Mouse (Mus musculus) embryonic fibroblast, embryonic 13.5 days (primary cell): Measurements from ENCODE around the gene Arcn1. TPM values are rescaled to one million over a fixed set of nuclear protein-coding genes. Genes with fewer than 3 reads are reported as not detected.
A peak's percentile ranks its signal among the peaks of the same experiment; 100 is the strongest.

Source experiments
- H3K27ac ChIP-seq: 2 replicates; pipeline ENCODE4 v1.5.1; 2012; ENCODE audit warnings: low read length, control low read depth, inconsistent platforms; ENCODE audit not compliant: insufficient read depth
- H3K4me1 ChIP-seq: 2 replicates; pipeline ENCODE4 v1.6.1; 2011; ENCODE audit warnings: low read length; ENCODE audit not compliant: control insufficient read depth, insufficient read depth
- H3K4me3 ChIP-seq: 2 replicates; pipeline ENCODE4 v1.5.1; 2011; ENCODE audit warnings: mild to moderate bottlenecking, control low read depth, low read length; ENCODE audit not compliant: insufficient read depth
- CTCF ChIP-seq: IDR thresholded peaks from 2 replicates; pipeline ENCODE4 v1.5.1; 2011; ENCODE audit warnings: mild to moderate bottlenecking, control low read depth, low read length, moderate library complexity, borderline replicate concordance; ENCODE audit not compliant: insufficient read depth
- POLR2A ChIP-seq: IDR thresholded peaks from 2 replicates; pipeline ENCODE4 v1.6.1; 2011; ENCODE audit warnings: low read depth, mild to moderate bottlenecking, control low read depth, low read length, moderate library complexity
- polyA plus RNA-seq: library from polyadenylated mRNA; stranded (reverse); fragments of >200 nt; gene quantifications from 2 replicates; pipeline ENCODE4 v1.2.4, GENCODE M21; 2011; ENCODE audit warnings: low read depth; ENCODE audit not compliant: missing spikeins, insufficient read length

Gene Arcn1
- polyA plus RNA-seq, 1 experiment = 260 TPM

- Histone ChIP-seq H3K4me1 (peaks cover 19% of the 10 kb centered on the region), H3K4me3 (no peak overlapping the region), H3K27ac (no peak overlapping the region)
- TF ChIP-seq POLR2A = no peak
- no peak for TF ChIP-seq CTCF
Observed at GRCm38 (mm10) chr9:44732130-44732549, 35.5 kb downstream of the Arcn1 start.

GRCm38 (mm10) chr9:44727441-44727840 is 40.2 kb downstream of the Arcn1 start:
- H3K27ac ChIP-seq = no peak overlapping the region
- TF ChIP-seq POLR2A = no peak
- H3K4me3 ChIP-seq = no peak overlapping the region
- peaks cover 33% of the 10 kb centered on the region for H3K4me1 ChIP-seq

- H3K4me1 ChIP-seq = peaks cover 35% of the 10 kb centered on the region
- 0 out of 2 replicates have a peak overlapping the region, but pooled peaks have one; percentile 18 for H3K27ac ChIP-seq
- no peak overlapping the region for H3K4me3 ChIP-seq
- TF ChIP-seq POLR2A (no peak), CTCF (no peak)
Observed at GRCm38 (mm10) chr9:44726431-44727146, 41.1 kb downstream of the Arcn1 start.

- Histone ChIP-seq H3K4me3 (no peak overlapping the region), H3K4me1 (peaks cover 37% of the 10 kb centered on the region), H3K27ac (peak overlapping the region; percentile 81)
- TF ChIP-seq CTCF (no peak), POLR2A (no peak)
Observed at GRCm38 (mm10) chr9:44724665-44725064, 43.0 kb downstream of the Arcn1 start.

- Histone ChIP-seq H3K4me3 (no peak overlapping the region), H3K27ac (peak overlapping the region; percentile 81), H3K4me1 (peaks cover 37% of the 10 kb centered on the region)
- no peak for TF ChIP-seq CTCF
- no peak for TF ChIP-seq POLR2A
Observed at GRCm38 (mm10) chr9:44724223-44724622, 43.4 kb downstream of the Arcn1 start.

- H3K27ac ChIP-seq = peak overlapping the region; percentile 81
- TF ChIP-seq POLR2A (no peak), CTCF (no peak)
- H3K4me3 ChIP-seq = no peak overlapping the region
- H3K4me1 ChIP-seq = peaks cover 37% of the 10 kb centered on the region
Observed at GRCm38 (mm10) chr9:44723521-44724041, 44.1 kb downstream of the Arcn1 start.

GRCm38 (mm10) chr9:44723008-44723407 is 44.6 kb downstream of the Arcn1 start:
- H3K27ac ChIP-seq = peak overlapping the region; percentile 81
- peak; percentile 38; the same call in 1 of the 2 replicates for TF ChIP-seq POLR2A
- no peak for TF ChIP-seq CTCF
- no peak overlapping the region for H3K4me3 ChIP-seq
- peaks cover 36% of the 10 kb centered on the region for H3K4me1 ChIP-seq

GRCm38 (mm10) chr9:44722575-44722974 is 45.1 kb downstream of the Arcn1 start:
- Histone ChIP-seq H3K27ac (peak overlapping the region; percentile 81), H3K4me3 (no peak overlapping the region), H3K4me1 (peaks cover 34% of the 10 kb centered on the region)
- TF ChIP-seq POLR2A (no peak), CTCF (no peak)

GRCm38 (mm10) chr9:44721877-44722186 is 45.8 kb downstream of the Arcn1 start:
- H3K27ac ChIP-seq = no peak overlapping the region; the same call in 1 of the 2 replicates
- H3K4me3 ChIP-seq = no peak overlapping the region
- no peak for TF ChIP-seq CTCF
- no peak for TF ChIP-seq POLR2A

GRCm38 (mm10) chr9:44721154-44721876 is 46.3 kb downstream of the Arcn1 start:
- Histone ChIP-seq H3K27ac (no peak overlapping the region; the same call in 1 of the 2 replicates), H3K4me1 (peaks cover 26% of the 10 kb centered on the region), H3K4me3 (peak overlapping the region; percentile 51)
- TF ChIP-seq POLR2A = peak; percentile 37; the same call in 1 of the 2 replicates
- no peak for TF ChIP-seq CTCF

More at GRCm38 (mm10) chr9:44721877-44722186, 45.8 kb downstream of the Arcn1 start:
- H3K4me1 ChIP-seq = peaks cover 29% of the 10 kb centered on the region
